Mouse (Mus musculus): ENCODE results near the gene C530008M17Rik.

DNA sequence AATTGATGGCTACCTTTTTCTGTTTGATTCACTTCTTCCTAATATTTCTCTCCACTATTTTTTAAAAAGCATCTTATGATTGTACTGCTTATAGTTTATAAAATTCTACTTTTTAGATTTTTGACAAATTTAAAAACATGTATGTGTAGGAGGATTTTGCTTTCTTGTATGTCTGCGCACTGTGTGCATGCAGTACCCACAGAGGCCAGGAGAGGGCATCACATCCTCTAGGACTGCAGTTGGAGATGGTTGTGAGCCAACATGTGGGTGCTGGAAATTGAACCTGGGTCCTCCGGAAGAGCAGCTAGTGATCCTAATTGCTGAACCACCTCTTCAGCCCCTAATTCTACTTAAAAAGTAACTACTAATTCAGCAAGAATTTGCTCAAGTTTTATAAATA, 68.6 kb downstream of the C530008M17Rik start:
- no peak for TF ChIP-seq GATA1 (IDR thresholded peaks at IDR 0.05; ENCODE audit: borderline replicate concordance, low read length)
- TF ChIP-seq FLI1 (IDR thresholded peaks at IDR 0.05; ENCODE audit: low read length): no peak
